Mouse (Mus musculus): ENCODE measurements at regions not wholly inside any gene's neighbourhood (a gene's known extent, or its start where the extent isn't known, plus 50 kb on each side); places are given as distances from the start of the nearest gene placed in this dataset.

- Histone ChIP-seq H3K27ac (replicated peaks) (peak overlapping the region; percentile 79), H3K4me2 (no peak overlapping the region), H3K9ac (peak overlapping the region; percentile 41; the same call in 1 of the 2 replicates), H3K36me3 (no peaks in the 10 kb centered on the region), H3K9me3 (no peaks in the 10 kb centered on the region), H3K4me3 (no peak overlapping the region), H3K4me1 (replicated peaks) (peaks cover 21% of the 10 kb centered on the region), H3K27me3 (peaks cover 7% of the 10 kb centered on the region; the same call in 1 of the 2 replicates)
- ATAC-seq (ENCODE audit: low read depth), result peak; percentile 44
- WGBS, result 45% methylated on average over 14 of the region's 14 CpGs
Measured at GRCm38 (mm10) chr14:25185959-25186771, 272.8 kb upstream of the Zmiz1 start.

DNA sequence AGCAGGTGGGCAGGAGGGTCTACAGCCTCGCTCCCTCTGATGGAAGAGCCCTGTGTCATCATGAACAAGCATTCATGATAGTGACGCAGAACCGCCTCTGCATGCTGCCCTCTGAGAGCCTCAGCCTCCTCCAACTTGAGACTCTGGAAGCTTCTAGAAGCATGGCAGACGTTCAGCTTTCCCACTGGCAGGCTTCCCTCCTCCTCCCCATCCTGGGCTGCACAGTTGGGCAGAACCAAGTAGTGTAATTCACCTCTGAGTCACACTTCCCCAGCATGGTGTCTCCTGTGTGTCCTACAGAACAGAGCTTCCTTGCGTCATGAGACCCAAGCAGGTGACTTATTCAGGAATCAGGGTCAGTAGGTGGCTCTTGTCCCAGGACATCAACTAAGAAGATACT lies 271.3 kb upstream of the Zmiz1 start:
- Histone ChIP-seq H3K27me3 (peaks cover 7% of the 10 kb centered on the region; the same call in 1 of the 2 replicates), H3K9ac (no peak overlapping the region), H3K4me1 (replicated peaks) (peaks cover 21% of the 10 kb centered on the region), H3K4me2 (no peak overlapping the region), H3K4me3 (no peak overlapping the region), H3K9me3 (no peaks in the 10 kb centered on the region), H3K36me3 (no peaks in the 10 kb centered on the region), H3K27ac (replicated peaks) (no peak overlapping the region)
- no peak for ATAC-seq (ENCODE audit: low read depth)
- 91% methylated on average over 5 of the region's 5 CpGs for WGBS

GRCm38 (mm10) chr14:25189256-25189655 lies 269.7 kb upstream of the Zmiz1 start:
- 88% methylated on average over 5 of the region's 5 CpGs for WGBS
- ATAC-seq (ENCODE audit: low read depth), result no peak
- H3K36me3 ChIP-seq, result no peaks in the 10 kb centered on the region
- H3K27ac ChIP-seq (replicated peaks), result no peak overlapping the region
- peaks cover 16% of the 10 kb centered on the region for H3K4me1 ChIP-seq (replicated peaks)
- H3K4me2 ChIP-seq, result no peak overlapping the region
- no peaks in the 10 kb centered on the region for H3K9me3 ChIP-seq
- H3K4me3 ChIP-seq, result no peak overlapping the region
- no peak overlapping the region for H3K9ac ChIP-seq
- peaks cover 7% of the 10 kb centered on the region; the same call in 1 of the 2 replicates for H3K27me3 ChIP-seq

GRCm38 (mm10) chr14:25190680-25191270 lies 268.2 kb upstream of the Zmiz1 start:
- peaks cover 18% of the 10 kb centered on the region for H3K4me1 ChIP-seq (replicated peaks)
- WGBS, result 90% methylated on average over 10 of the region's 10 CpGs

DNA sequence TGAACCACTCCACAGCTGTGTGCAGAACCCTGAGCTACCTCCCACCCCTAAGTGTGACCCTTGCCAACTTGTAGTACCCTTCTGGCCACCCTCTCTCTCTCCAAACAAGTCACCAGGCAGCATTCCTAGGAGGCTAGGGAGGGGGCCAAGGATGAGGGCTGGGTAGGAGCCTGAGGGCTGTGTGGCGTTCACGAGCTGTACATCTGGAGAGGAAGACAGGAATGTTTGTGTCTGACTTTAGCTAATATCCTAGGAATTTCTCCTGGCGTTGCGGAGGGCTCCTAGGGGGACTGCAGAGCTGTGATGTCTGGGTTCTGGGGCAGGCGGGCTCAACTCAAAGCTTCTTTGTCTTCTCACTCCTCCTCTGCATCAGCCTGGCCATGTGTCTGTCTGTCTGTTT lies 262.2 kb upstream of the Zmiz1 start:
- Histone ChIP-seq H3K27ac (replicated peaks) (0 out of 2 replicates have a peak overlapping the region, but pooled peaks have one; percentile 0), H3K4me3 (no peak overlapping the region), H3K4me1 (replicated peaks) (peaks cover 19% of the 10 kb centered on the region), H3K4me2 (no peak overlapping the region), H3K36me3 (no peaks in the 10 kb centered on the region), H3K9me3 (no peaks in the 10 kb centered on the region), H3K27me3 (no peaks in the 10 kb centered on the region), H3K9ac (no peak overlapping the region)
- 57% methylated on average over 5 of the region's 5 CpGs for WGBS
- ATAC-seq (ENCODE audit: low read depth), result no peak

More at GRCm38 (mm10) chr14:25190680-25191270, 268.2 kb upstream of the Zmiz1 start:
- H3K36me3 ChIP-seq, result no peaks in the 10 kb centered on the region
- H3K4me2 ChIP-seq, result no peak overlapping the region
- H3K9me3 ChIP-seq, result no peaks in the 10 kb centered on the region
- no peak overlapping the region for H3K9ac ChIP-seq
- no peak for ATAC-seq (ENCODE audit: low read depth)
- H3K27ac ChIP-seq (replicated peaks), result no peak overlapping the region
- peaks cover 7% of the 10 kb centered on the region; the same call in 1 of the 2 replicates for H3K27me3 ChIP-seq
- H3K4me3 ChIP-seq, result no peak overlapping the region

DNA sequence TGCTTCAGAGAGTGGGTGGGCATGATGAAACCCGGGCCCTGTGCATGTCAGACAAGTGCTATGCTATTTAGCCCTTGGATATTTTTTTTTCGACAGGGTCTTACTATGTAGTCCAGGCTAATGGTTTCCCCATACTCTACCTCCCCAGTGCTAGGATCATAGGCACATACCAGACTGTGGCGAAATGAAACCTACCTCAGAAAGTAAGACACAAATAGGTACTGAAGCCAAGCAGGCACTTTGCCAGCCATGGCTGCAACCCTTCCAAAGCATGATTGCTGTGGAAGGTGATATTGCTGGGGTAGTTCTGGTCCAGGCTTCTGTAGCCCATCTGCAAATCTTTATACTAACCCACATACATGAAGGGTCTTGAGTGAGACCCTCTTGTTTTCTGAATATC lies 259.1 kb upstream of the Zmiz1 start:
- WGBS, result 94% methylated on average over 3 of the region's 3 CpGs
- peaks cover 18% of the 10 kb centered on the region for H3K4me1 ChIP-seq (replicated peaks)
- H3K27me3 ChIP-seq, result no peaks in the 10 kb centered on the region
- H3K9ac ChIP-seq, result no peak overlapping the region
- H3K36me3 ChIP-seq, result no peaks in the 10 kb centered on the region
- no peak overlapping the region for H3K4me2 ChIP-seq
- no peak overlapping the region for H3K4me3 ChIP-seq
- no peaks in the 10 kb centered on the region for H3K9me3 ChIP-seq
- no peak overlapping the region for H3K27ac ChIP-seq (replicated peaks)
- ATAC-seq (ENCODE audit: low read depth), result no peak

DNA sequence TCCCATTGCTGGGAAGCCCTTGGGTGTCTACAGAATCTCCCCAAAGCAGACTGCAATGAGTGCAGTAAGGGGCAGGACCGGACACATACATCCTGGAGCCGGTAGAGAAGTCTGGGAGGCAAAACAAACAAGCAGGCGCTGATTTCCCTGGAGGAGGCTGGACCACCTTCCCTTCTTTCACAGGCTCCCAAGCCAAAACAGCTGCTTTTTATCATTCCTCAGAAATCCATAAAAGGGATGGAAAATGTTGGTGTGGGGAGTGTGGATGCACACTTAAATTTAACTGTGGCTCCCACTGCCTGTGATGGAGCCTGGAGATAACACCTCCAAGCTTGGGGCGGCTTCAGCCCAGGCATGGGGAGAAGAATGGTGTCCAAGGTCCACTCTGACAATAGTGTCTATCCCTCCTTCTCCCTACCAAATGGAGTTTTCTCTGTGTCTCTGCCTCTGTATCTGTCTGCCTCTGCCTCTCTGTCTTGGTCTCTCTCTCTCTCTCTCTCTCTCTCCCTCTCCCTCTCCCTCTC lies 258.3 kb upstream of the Zmiz1 start:
- no peak overlapping the region for H3K4me2 ChIP-seq
- no peak for ATAC-seq (ENCODE audit: low read depth)
- H3K9me3 ChIP-seq, result no peaks in the 10 kb centered on the region
- no peak overlapping the region for H3K4me3 ChIP-seq
- no peaks in the 10 kb centered on the region for H3K27me3 ChIP-seq
- WGBS, result 65% methylated on average over 4 of the region's 4 CpGs
- H3K9ac ChIP-seq, result no peak overlapping the region
- H3K27ac ChIP-seq (replicated peaks), result no peak overlapping the region
- H3K36me3 ChIP-seq, result no peaks in the 10 kb centered on the region
- peaks cover 11% of the 10 kb centered on the region for H3K4me1 ChIP-seq (replicated peaks)

- WGBS, result 91% methylated on average over 2 of the region's 2 CpGs
Measured at GRCm38 (mm10) chr14:25202312-25202711, 256.7 kb upstream of the Zmiz1 start.

GRCm38 (mm10) chr14:25204091-25204490 lies 254.9 kb upstream of the Zmiz1 start:
- H3K36me3 ChIP-seq, result no peaks in the 10 kb centered on the region
- H3K27me3 ChIP-seq, result no peaks in the 10 kb centered on the region
- peaks cover 19% of the 10 kb centered on the region for H3K4me1 ChIP-seq (replicated peaks)
- no peak overlapping the region for H3K27ac ChIP-seq (replicated peaks)
- 92% methylated on average over 5 of the region's 5 CpGs for WGBS
- no peak overlapping the region for H3K4me2 ChIP-seq
- no peak overlapping the region for H3K4me3 ChIP-seq
- H3K9me3 ChIP-seq, result no peaks in the 10 kb centered on the region
- ATAC-seq (ENCODE audit: low read depth), result no peak
- no peak overlapping the region for H3K9ac ChIP-seq

More at GRCm38 (mm10) chr14:25202312-25202711, 256.7 kb upstream of the Zmiz1 start:
- no peak overlapping the region for H3K27ac ChIP-seq (replicated peaks)
- H3K36me3 ChIP-seq, result no peaks in the 10 kb centered on the region
- ATAC-seq (ENCODE audit: low read depth), result no peak
- H3K4me3 ChIP-seq, result no peak overlapping the region
- no peaks in the 10 kb centered on the region for H3K9me3 ChIP-seq
- peaks cover 14% of the 10 kb centered on the region for H3K4me1 ChIP-seq (replicated peaks)
- H3K9ac ChIP-seq, result no peak overlapping the region
- H3K27me3 ChIP-seq, result no peaks in the 10 kb centered on the region
- no peak overlapping the region for H3K4me2 ChIP-seq

- Histone ChIP-seq H3K4me3 (no peak overlapping the region), H3K36me3 (no peaks in the 10 kb centered on the region), H3K4me2 (no peak overlapping the region), H3K4me1 (replicated peaks) (0 out of 2 replicates have a peak, but pooled peaks cover 8% of the 10 kb centered on the region), H3K9me3 (no peaks in the 10 kb centered on the region), H3K27me3 (no peaks in the 10 kb centered on the region), H3K9ac (no peak overlapping the region), H3K27ac (replicated peaks) (no peak overlapping the region)
- ATAC-seq (ENCODE audit: low read depth), result no peak
- WGBS, result 80% methylated on average over 4 of the region's 4 CpGs
Measured at GRCm38 (mm10) chr14:25206855-25207254, 252.1 kb upstream of the Zmiz1 start.

- Histone ChIP-seq H3K9me3 (no peaks in the 10 kb centered on the region), H3K27ac (replicated peaks) (no peak overlapping the region), H3K4me1 (replicated peaks) (0 out of 2 replicates have a peak, but pooled peaks cover 8% of the 10 kb centered on the region), H3K4me3 (no peak overlapping the region), H3K27me3 (no peaks in the 10 kb centered on the region), H3K4me2 (no peak overlapping the region), H3K36me3 (no peaks in the 10 kb centered on the region), H3K9ac (no peak overlapping the region)
- 78% methylated on average over 5 of the region's 5 CpGs for WGBS
- ATAC-seq (ENCODE audit: low read depth), result no peak
Measured at GRCm38 (mm10) chr14:25207422-25207821, 251.6 kb upstream of the Zmiz1 start.

All from neural tube, embryonic 13.5 days (tissue).